ENCODE assay signal across 14 mouse cellular contexts in the genomic region with DNA sequence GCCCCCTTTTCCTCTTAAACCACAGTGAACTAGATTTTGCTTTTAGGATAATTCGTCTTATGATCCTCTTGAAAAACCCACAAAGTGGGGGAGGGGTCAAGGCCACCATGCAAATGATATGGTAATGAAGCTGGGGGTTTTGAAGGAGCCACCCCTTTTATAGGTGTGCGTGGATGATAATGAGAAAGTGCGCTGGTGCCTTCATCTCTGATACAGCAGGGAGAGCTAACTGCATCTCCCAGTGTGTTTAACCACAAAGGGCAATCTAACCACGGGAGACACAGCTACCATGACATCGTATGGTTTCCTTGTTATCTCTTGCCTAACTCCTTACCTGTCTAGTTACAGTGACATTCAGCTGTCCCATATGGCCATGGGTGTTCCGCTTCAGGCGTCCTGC. TPM values are rescaled to one million over a fixed set of nuclear protein-coding genes. Genes with fewer than 3 reads are reported as not detected.
"Had no signal": no experiment of that assay in that cellular context is flagged by ENCODE, and none has a peak within 500 bp of the region (broad histone marks: within the 10 kb centered on the region; RNA-seq: fewer than 3 reads in every experiment).

No protein-coding gene starts in this region.

- H3K27ac ChIP-seq: limb, embryonic 12.5 days; lung, embryonic 15.5 days; macrophage; neural tube, embryonic 12.5 days had no signal

- H3K9ac ChIP-seq: limb, embryonic 12.5 days; lung, embryonic 15.5 days; neural tube, embryonic 12.5 days had no signal

- H3K36me3 ChIP-seq: limb, embryonic 12.5 days; lung, embryonic 15.5 days; neural tube, embryonic 12.5 days had no signal

- H3K4me3 ChIP-seq: limb, embryonic 12.5 days; lung, embryonic 15.5 days; neural tube, embryonic 12.5 days had no signal

- H3K4me2 ChIP-seq: limb, embryonic 12.5 days; lung, embryonic 15.5 days; neural tube, embryonic 12.5 days had no signal

- H3K9me3 ChIP-seq: limb, embryonic 12.5 days; lung, embryonic 15.5 days; neural tube, embryonic 12.5 days had no signal

- DNase-seq: kidney, adult 8-10 months; kidney, postnatal 25 days; lung, postnatal 14 days; midbrain, embryonic 14.5 days; right cerebral cortex, postnatal 4 days; spleen, adult 18-20 months; thymus, adult 18-20 months; thymus, postnatal 14 days had no signal

- H3K4me1 ChIP-seq: limb, embryonic 12.5 days; neural tube, embryonic 12.5 days had no signal

- ATAC-seq: intestine, embryonic 16.5 days had no signal

RNA-seq across cellular contexts. Expression of a gene that starts 20.0 kb away (rescaled TPM):
- polyA plus RNA-seq: lung, embryonic 15.5 days; macrophage; midbrain, embryonic 14.5 days had no signal

RNA-seq across cellular contexts. Expression of a gene that starts 22.3 kb away (rescaled TPM):
- polyA plus RNA-seq: liver, adult 2 months had no signal
